Mouse (Mus musculus) heart, adult 18-20 months (tissue): ENCODE results near the gene Fam19a1. TPM values are rescaled to one million over a fixed set of nuclear protein-coding genes. Genes with fewer than 3 reads are reported as not detected.

Experiments used
- total RNA-seq, 2 experiments: library from RNA; stranded (reverse); gene quantifications; 2 replicates each; pipeline ENCODE4 v1.2.3; 2021

Fam19a1 gene
- total RNA-seq, 2 experiments from 2014 or later, result not detected

Other genes starting within 250 kb of the Fam19a1 start
- not detected for gene 1700123L14Rik, start 53.1 kb downstream of the Fam19a1 start, total RNA-seq